Mouse (Mus musculus) adrenal gland, postnatal 36 days (tissue): ENCODE data around the gene Asah2. TPM values are rescaled to one million over a fixed set of nuclear protein-coding genes. Genes with fewer than 3 reads are reported as not detected.
"Not testable (repeated sequence)": the region's sequence is repeated elsewhere in the genome, so short reads cannot be mapped to it uniquely, and the experiment has no call there.

Experiments
- DNase-seq, 2 experiments: peaks; one replicate each; pipeline ENCODE4 v3.0.0; 2021; ENCODE audit warnings: mixed read lengths in 1 of 2
- long read RNA-seq, 2 experiments: library from polyadenylated mRNA; stranded (forward); transcript quantifications; one replicate each; pipeline ENCODE4 v2.0.0; 2021; ENCODE audit warnings: borderline sequencing depth in 2 of 2
- total RNA-seq, 2 experiments: library from RNA; stranded (reverse); gene quantifications; 2 replicates each; pipeline ENCODE4 v1.2.3; 2021

The Asah2 gene
- 10 to 100 TPM; 19.3 to 24.2 TPM for total RNA-seq
- long read RNA-seq, experiment 1, partial matches to known transcripts: 1 of 1 reads
- long read RNA-seq, experiment 1, other reads (novel, unspliced or antisense): 0 of 1 reads
- long read RNA-seq, experiment 2: 0 reads

- peak; percentile 83 to 88 for DNase-seq
Measured at GRCm38 (mm10) chr19:32107771-32108306, at the start of gene Asah2. Gene Asah2, minus strand, starts transcription at chr19:32108211.

- DNase-seq: no peak
Measured at GRCm38 (mm10) chr19:32157045-32157444, 49.0 kb upstream of the Asah2 start.

GRCm38 (mm10) chr19:32152529-32152928, 44.5 kb upstream of the Asah2 start:
- no peak for DNase-seq

GRCm38 (mm10) chr19:32148710-32149109, 40.7 kb upstream of the Asah2 start:
- DNase-seq: no peak

- no peak for DNase-seq
Measured at GRCm38 (mm10) chr19:32142383-32142782, 34.4 kb upstream of the Asah2 start.

GRCm38 (mm10) chr19:32138361-32139088, 30.5 kb upstream of the Asah2 start:
- no peak for DNase-seq

GRCm38 (mm10) chr19:32137904-32138303, 29.9 kb upstream of the Asah2 start:
- no peak for DNase-seq

- DNase-seq: peak; percentile 16 to 17
Measured at GRCm38 (mm10) chr19:32136888-32137625, 29.0 kb upstream of the Asah2 start.

GRCm38 (mm10) chr19:32131707-32132488, 23.9 kb upstream of the Asah2 start:
- DNase-seq: not testable (repeated sequence)

GRCm38 (mm10) chr19:32129281-32129680, 21.3 kb upstream of the Asah2 start:
- DNase-seq: no peak

- DNase-seq: no peak
Measured at GRCm38 (mm10) chr19:32127180-32127850, 19.3 kb upstream of the Asah2 start.

GRCm38 (mm10) chr19:32124155-32124554, 16.1 kb upstream of the Asah2 start:
- no peak for DNase-seq

- no peak for DNase-seq
Measured at GRCm38 (mm10) chr19:32123196-32123595, 15.2 kb upstream of the Asah2 start.

GRCm38 (mm10) chr19:32120798-32121197, 12.8 kb upstream of the Asah2 start:
- no peak for DNase-seq

- DNase-seq: no peak
Measured at GRCm38 (mm10) chr19:32119666-32120065, 11.7 kb upstream of the Asah2 start.

- DNase-seq: no peak
Measured at GRCm38 (mm10) chr19:32118496-32118895, 10.5 kb upstream of the Asah2 start.

GRCm38 (mm10) chr19:32117484-32118018, 9.5 kb upstream of the Asah2 start:
- peak in 1 of 2 experiments; percentile 33 for DNase-seq

GRCm38 (mm10) chr19:32111866-32112790, 4.1 kb upstream of the Asah2 start:
- DNase-seq: no peak

- no peak for DNase-seq
Measured at GRCm38 (mm10) chr19:32106750-32107149, 1.3 kb downstream of the Asah2 start.

GRCm38 (mm10) chr19:32104217-32104616, 3.8 kb downstream of the Asah2 start:
- DNase-seq: no peak
